Mouse (Mus musculus) myocyte (in vitro differentiated cells): ENCODE results near the gene Uggt1. TPM values are rescaled to one million over a fixed set of nuclear protein-coding genes. Genes with fewer than 3 reads are reported as not detected.
A peak's percentile ranks its signal among the peaks of the same experiment; 100 is the strongest.

Experiments
- H3K27me3 ChIP-seq: one replicate; pipeline ENCODE4 v1.6.1; 2011; ENCODE audit not compliant: control insufficient read depth, insufficient read depth, insufficient read length
- H3K36me3 ChIP-seq: one replicate; pipeline ENCODE4 v1.6.1; 2011; ENCODE audit not compliant: control insufficient read depth, insufficient read depth
- H3K4me2 ChIP-seq: one replicate; pipeline ENCODE4 v1.6.1; 2011; ENCODE audit warnings: low read depth, control low read depth
- H3K4me3 ChIP-seq: one replicate; pipeline ENCODE4 v1.5.1; 2011; ENCODE audit warnings: mild to moderate bottlenecking, control low read depth, moderate library complexity
- H3K79me2 ChIP-seq: one replicate; pipeline ENCODE4 v1.6.1; 2011; ENCODE audit not compliant: control insufficient read depth, insufficient read depth
- H3ac ChIP-seq: one replicate; pipeline ENCODE4 v1.6.1; 2011; ENCODE audit not compliant: control insufficient read depth, insufficient read length
- CEBPB ChIP-seq: IDR thresholded peaks from 2 replicates; pipeline ENCODE4 v1.6.1; 2011; ENCODE audit warnings: mild to moderate bottlenecking, moderate library complexity; ENCODE audit not compliant: poor library complexity, insufficient read depth, severe bottlenecking
- E2F4 ChIP-seq: IDR thresholded peaks from one replicate; pipeline ENCODE4 v1.6.1; 2011; ENCODE audit warnings: mild to moderate bottlenecking, control low read depth, moderate library complexity; ENCODE audit not compliant: insufficient read depth
- MAX ChIP-seq: IDR thresholded peaks from one replicate; pipeline ENCODE4 v1.6.1; 2011; ENCODE audit warnings: low read depth, mild to moderate bottlenecking, control low read depth
- MYOD1 ChIP-seq, 3 experiments: IDR thresholded peaks; one replicate each; pipeline ENCODE4 v1.6.1; 2011; ENCODE audit warnings: control low read depth in 2 of 3, low read depth in 2 of 3, mild to moderate bottlenecking in 2 of 3, moderate library complexity in 1 of 3; ENCODE audit not compliant: insufficient read length in 2 of 3, control insufficient read depth in 1 of 3
- MYOG ChIP-seq, 3 experiments: IDR thresholded peaks; one replicate each; pipeline ENCODE4 v1.6.1; 2011; ENCODE audit warnings: control low read depth in 2 of 3, low read depth in 2 of 3, mild to moderate bottlenecking in 2 of 3; ENCODE audit not compliant: insufficient read length in 2 of 3, control insufficient read depth in 1 of 3, insufficient read depth in 1 of 3
- POLR2A ChIP-seq: IDR thresholded peaks from one replicate; pipeline ENCODE4 v1.6.1; 2011; ENCODE audit warnings: low read depth, mild to moderate bottlenecking, control low read depth, moderate library complexity; ENCODE audit not compliant: insufficient read length
- POLR2AphosphoS2 ChIP-seq: IDR thresholded peaks from one replicate; pipeline ENCODE4 v1.6.1; 2011; ENCODE audit warnings: low read depth, control low read depth; ENCODE audit not compliant: insufficient read length
- REST ChIP-seq: IDR thresholded peaks from one replicate; pipeline ENCODE4 v1.6.1; 2011; ENCODE audit warnings: mild to moderate bottlenecking, control low read depth, moderate library complexity; ENCODE audit not compliant: insufficient read depth, insufficient read length
- SRF ChIP-seq: IDR thresholded peaks from one replicate; pipeline ENCODE4 v1.6.1; 2011; ENCODE audit warnings: low read depth; ENCODE audit not compliant: control insufficient read depth, insufficient read length
- TCF12 ChIP-seq: IDR thresholded peaks from one replicate; pipeline ENCODE4 v1.6.1; 2011; ENCODE audit warnings: mild to moderate bottlenecking, control low read depth; ENCODE audit not compliant: poor library complexity, insufficient read depth, severe bottlenecking
- TCF3 ChIP-seq: IDR thresholded peaks from one replicate; pipeline ENCODE4 v1.6.1; 2011; ENCODE audit warnings: low read depth, control low read depth; ENCODE audit not compliant: insufficient read length
- USF1 ChIP-seq: IDR thresholded peaks from one replicate; pipeline ENCODE4 v1.6.1; 2011; ENCODE audit warnings: low read depth, mild to moderate bottlenecking, control low read depth, moderate library complexity
- polyA plus RNA-seq: library from polyadenylated mRNA; unstranded; fragments of >200 nt; fragmentation: generic; extraction: Trizol; gene quantifications from one replicate; pipeline ENCODE4 v1.2.1, GENCODE M21; 2012; ENCODE audit warnings: missing spikeins

Uggt1 gene
- polyA plus RNA-seq, 1 experiment = 24.3 TPM

GRCm38 (mm10) chr1:36098432-36098831 lies 146.1 kb downstream of the Uggt1 start:
- Histone ChIP-seq H3K4me3 (no peak overlapping the region), H3K4me2 (no peak overlapping the region), H3K27me3 (no peaks in the 10 kb centered on the region), H3K36me3 (peaks cover 21% of the 10 kb centered on the region), H3ac (no peak overlapping the region), H3K79me2 (peaks cover 57% of the 10 kb centered on the region)
- TF ChIP-seq REST = no peak
- no peak for TF ChIP-seq POLR2AphosphoS2
- no peak for TF ChIP-seq CEBPB
- no peak for TF ChIP-seq TCF12
- TF ChIP-seq TCF3 = no peak
- no peak for TF ChIP-seq MAX
- TF ChIP-seq MYOD1 (IDR thresholded peaks at IDR 0.05; ENCODE audit: control insufficient read depth in 1 of 3, insufficient read length in 2 of 3, low read depth in 2 of 3) = no peak
- TF ChIP-seq SRF = no peak
- peak; percentile 7 for TF ChIP-seq USF1

- Histone ChIP-seq H3K27me3 (no peaks in the 10 kb centered on the region), H3K36me3 (peaks cover 16% of the 10 kb centered on the region), H3ac (no peak overlapping the region), H3K4me2 (no peak overlapping the region), H3K4me3 (no peak overlapping the region), H3K79me2 (peaks cover 75% of the 10 kb centered on the region)
- TF ChIP-seq SRF (no peak), REST (no peak), E2F4 (no peak), MAX (no peak), POLR2AphosphoS2 (no peak), TCF12 (no peak), MYOG (IDR thresholded peaks at IDR 0.05; ENCODE audit: control insufficient read depth in 1 of 3, insufficient read depth in 1 of 3, insufficient read length in 2 of 3, low read depth in 2 of 3) (no peak), USF1 (no peak), CEBPB (no peak), POLR2A (no peak)
These were observed 148.9 kb downstream of the Uggt1 start for GRCm38 (mm10) chr1:36095423-36096272.

DNA sequence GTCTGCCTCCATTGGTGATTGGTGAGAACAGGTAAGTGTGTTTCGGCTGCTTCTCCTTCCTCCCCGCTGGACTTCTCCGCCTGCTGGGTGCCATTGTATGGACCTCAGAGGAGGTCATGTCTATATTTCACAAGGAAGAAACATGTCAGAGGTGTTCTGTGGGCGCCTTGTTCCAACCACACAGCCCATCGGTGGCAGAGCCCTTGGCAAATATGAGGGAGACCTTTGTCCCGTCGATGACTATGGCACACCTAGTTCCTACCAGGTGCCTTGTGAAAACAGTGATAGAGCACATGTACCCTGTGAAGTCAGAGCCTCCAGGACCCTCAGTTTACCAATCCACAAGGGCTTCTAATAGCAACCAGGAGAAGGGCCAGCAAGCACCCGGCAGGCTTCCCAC lies 150.8 kb downstream of the Uggt1 start:
- no peak overlapping the region for H3ac ChIP-seq
- H3K79me2 ChIP-seq = peaks cover 85% of the 10 kb centered on the region
- peaks cover 5% of the 10 kb centered on the region for H3K36me3 ChIP-seq
- no peaks in the 10 kb centered on the region for H3K27me3 ChIP-seq
- no peak overlapping the region for H3K4me2 ChIP-seq
- H3K4me3 ChIP-seq = no peak overlapping the region
- TF ChIP-seq E2F4 (no peak), POLR2A (no peak), MYOD1 (IDR thresholded peaks at IDR 0.05; ENCODE audit: control insufficient read depth in 1 of 3, insufficient read length in 2 of 3, low read depth in 2 of 3) (no peak), CEBPB (no peak), USF1 (no peak), MAX (no peak), MYOG (IDR thresholded peaks at IDR 0.05; ENCODE audit: control insufficient read depth in 1 of 3, insufficient read depth in 1 of 3, insufficient read length in 2 of 3, low read depth in 2 of 3) (no peak)

- Histone ChIP-seq H3ac (no peak overlapping the region), H3K4me2 (no peak overlapping the region), H3K79me2 (peaks cover 85% of the 10 kb centered on the region), H3K27me3 (no peaks in the 10 kb centered on the region), H3K36me3 (peaks cover 5% of the 10 kb centered on the region), H3K4me3 (no peak overlapping the region)
- TF ChIP-seq SRF (no peak), POLR2A (no peak), MAX (no peak)
These were observed 153.3 kb downstream of the Uggt1 start for GRCm38 (mm10) chr1:36091246-36091645.

GRCm38 (mm10) chr1:36090722-36091110 lies 153.8 kb downstream of the Uggt1 start:
- Histone ChIP-seq H3K4me2 (no peak overlapping the region), H3K36me3 (peaks cover 5% of the 10 kb centered on the region), H3K79me2 (peaks cover 85% of the 10 kb centered on the region), H3K4me3 (no peak overlapping the region), H3ac (no peak overlapping the region), H3K27me3 (no peaks in the 10 kb centered on the region)
- no peak for TF ChIP-seq TCF3
- TF ChIP-seq MYOG (IDR thresholded peaks at IDR 0.05; ENCODE audit: control insufficient read depth in 1 of 3, insufficient read depth in 1 of 3, insufficient read length in 2 of 3, low read depth in 2 of 3) = no peak
- no peak for TF ChIP-seq USF1
- no peak for TF ChIP-seq POLR2AphosphoS2
- no peak for TF ChIP-seq E2F4
- TF ChIP-seq SRF = no peak
- TF ChIP-seq REST = no peak
- no peak for TF ChIP-seq MYOD1 (IDR thresholded peaks at IDR 0.05; ENCODE audit: control insufficient read depth in 1 of 3, insufficient read length in 2 of 3, low read depth in 2 of 3)

Other genes with a start within 250 kb of the Uggt1 start
- gene Hs6st1, start 176.3 kb downstream of the Uggt1 start, polyA plus RNA-seq = 66.6 TPM
- 0.11 TPM for gene Neurl3, start 30.0 kb upstream of the Uggt1 start, polyA plus RNA-seq
- 65.8 TPM for gene Arid5a, start 63.0 kb upstream of the Uggt1 start, polyA plus RNA-seq
- 35.7 TPM for gene Kansl3, start 124.5 kb upstream of the Uggt1 start, polyA plus RNA-seq
- gene Fer1l5, start 127.6 kb upstream of the Uggt1 start, polyA plus RNA-seq = 0.59 TPM
- gene Lman2l, start 200.6 kb upstream of the Uggt1 start, polyA plus RNA-seq = 44.8 TPM
- gene Cnnm4, start 226.9 kb upstream of the Uggt1 start, polyA plus RNA-seq = 21.6 TPM